Mouse (Mus musculus): Measurements from ENCODE around the gene Srbd1. TPM values are rescaled to one million over a fixed set of nuclear protein-coding genes. Genes with fewer than 3 reads are reported as not detected.

The Srbd1 gene
- total and polyA plus RNA-seq, 3 experiments = 8.9 to 33.3 (median 26.6) TPM

DNA sequence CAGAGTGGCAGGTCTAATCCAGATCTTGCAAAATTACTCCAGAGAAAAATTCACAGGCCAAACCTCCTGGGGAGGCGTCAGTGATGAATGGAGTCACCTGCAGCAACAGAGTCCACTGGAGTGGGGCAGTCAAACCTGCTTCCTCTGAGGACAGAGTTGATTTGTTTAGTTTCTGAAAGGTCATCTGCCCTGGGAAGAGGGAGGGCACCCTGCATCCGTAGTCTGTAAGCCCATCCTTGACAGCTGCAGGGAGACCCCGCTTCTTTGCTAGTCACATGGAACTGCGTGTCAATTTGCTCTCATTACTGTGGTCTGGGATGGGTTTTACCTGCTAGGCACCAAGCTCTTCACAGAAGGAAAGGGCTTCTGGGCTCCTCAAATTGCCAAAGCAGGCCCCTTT is 173.9 kb downstream of the Srbd1 start:
- peaks cover 8% of the 10 kb centered on the region; the same call in 1 of the 2 replicates for H3K27me3 ChIP-seq (ENCODE audit: insufficient read depth, low read length)
- TF ChIP-seq POLR2AphosphoS5 (IDR thresholded peaks at IDR 0.05; ENCODE audit: insufficient replicate concordance, low read depth, low read length) = no peak
- TF ChIP-seq TAL1 (conservative IDR thresholded peaks at IDR 0.05; ENCODE audit: low read depth, low read length) = no peak
- TF ChIP-seq CTCF (IDR thresholded peaks at IDR 0.05; ENCODE audit: low read depth, low read length) = no peak
- no peak for TF ChIP-seq GATA1 (IDR thresholded peaks at IDR 0.05; ENCODE audit: borderline replicate concordance, low read length)
- no peak for TF ChIP-seq GATA2 (IDR thresholded peaks at IDR 0.05; ENCODE audit: borderline replicate concordance, low read depth, low read length)
- ATAC-seq (ENCODE audit: extremely low read depth, insufficient number of reproducible peaks, low FRiP score, poor library complexity, severe bottlenecking) (no peak), DNase-seq (ENCODE audit: low spot score) (no peak)
- H3K36me3 ChIP-seq (replicated peaks) = no peaks in the 10 kb centered on the region
- H3K4me3 ChIP-seq (ENCODE audit: low read depth, low read length) = no peak overlapping the region
- no peaks in the 10 kb centered on the region for H3K9me3 ChIP-seq (replicated peaks)
- H3K4me1 ChIP-seq (ENCODE audit: insufficient read depth, low read depth, low read length) = no peaks in the 10 kb centered on the region

DNA sequence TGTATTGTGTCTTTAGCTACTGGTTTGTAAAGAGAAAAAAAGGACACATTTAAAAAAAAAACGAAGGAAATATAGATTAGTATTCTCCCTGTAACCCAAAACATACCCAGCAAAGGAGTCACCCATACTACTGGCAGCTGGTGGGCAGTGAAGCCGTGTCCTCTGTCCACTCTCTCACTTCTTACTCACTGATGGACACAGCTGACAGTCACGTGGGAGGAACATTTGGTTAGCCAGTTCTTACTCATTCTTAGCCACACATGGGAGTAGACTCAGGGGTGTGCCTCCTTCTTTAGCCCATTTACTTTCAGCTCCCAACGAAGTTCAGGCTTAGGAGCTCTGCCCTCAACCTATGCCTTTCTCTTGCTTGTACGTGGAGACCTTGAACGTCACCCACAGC is 183.3 kb downstream of the Srbd1 start:
- no peak for TF ChIP-seq POLR2AphosphoS5 (IDR thresholded peaks at IDR 0.05; ENCODE audit: insufficient replicate concordance, low read depth, low read length)
- TF ChIP-seq GATA1 (IDR thresholded peaks at IDR 0.05; ENCODE audit: borderline replicate concordance, low read length) = no peak
- TF ChIP-seq TAL1 (conservative IDR thresholded peaks at IDR 0.05; ENCODE audit: low read depth, low read length) = no peak
- TF ChIP-seq CTCF (IDR thresholded peaks at IDR 0.05; ENCODE audit: low read depth, low read length) = no peak
- TF ChIP-seq GATA2 (IDR thresholded peaks at IDR 0.05; ENCODE audit: borderline replicate concordance, low read depth, low read length) = no peak
- Histone ChIP-seq H3K4me3 (ENCODE audit: low read depth, low read length) (no peak overlapping the region), H3K36me3 (replicated peaks) (no peaks in the 10 kb centered on the region), H3K27me3 (ENCODE audit: insufficient read depth, low read length) (peaks cover 8% of the 10 kb centered on the region; the same call in 1 of the 2 replicates), H3K9me3 (replicated peaks) (no peaks in the 10 kb centered on the region), H3K4me1 (ENCODE audit: insufficient read depth, low read depth, low read length) (no peaks in the 10 kb centered on the region)
- DNase-seq (ENCODE audit: low spot score) (no peak), ATAC-seq (ENCODE audit: extremely low read depth, insufficient number of reproducible peaks, low FRiP score, poor library complexity, severe bottlenecking) (no peak)

DNA sequence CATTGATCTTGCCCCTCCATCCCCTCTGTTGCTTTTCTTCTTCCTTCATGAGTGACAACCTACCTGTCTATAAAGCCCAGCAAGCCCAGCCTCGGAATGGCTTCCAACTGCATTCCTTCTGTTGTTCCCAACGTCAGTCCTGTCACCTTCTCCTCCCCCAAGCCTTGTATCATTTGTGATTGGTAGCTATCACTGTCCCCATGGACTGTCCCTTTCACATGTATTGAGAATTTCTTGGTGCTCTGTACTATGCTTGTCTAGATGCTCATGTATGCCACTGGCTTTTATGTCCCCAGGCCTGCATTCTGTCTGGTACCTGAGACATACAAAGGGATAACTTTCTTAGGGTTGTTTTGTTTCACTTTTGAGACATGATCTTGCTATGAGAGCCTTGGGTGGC is 193.2 kb downstream of the Srbd1 start:
- Histone ChIP-seq H3K36me3 (replicated peaks) (no peaks in the 10 kb centered on the region), H3K9me3 (replicated peaks) (no peaks in the 10 kb centered on the region), H3K4me1 (ENCODE audit: insufficient read depth, low read depth, low read length) (no peaks in the 10 kb centered on the region), H3K4me3 (ENCODE audit: low read depth, low read length) (no peak overlapping the region), H3K27me3 (ENCODE audit: insufficient read depth, low read length) (peaks cover 8% of the 10 kb centered on the region; the same call in 1 of the 2 replicates)
- ATAC-seq (ENCODE audit: extremely low read depth, insufficient number of reproducible peaks, low FRiP score, poor library complexity, severe bottlenecking) (no peak), DNase-seq (ENCODE audit: low spot score) (no peak)
- TF ChIP-seq CTCF (IDR thresholded peaks at IDR 0.05; ENCODE audit: low read depth, low read length) (no peak), POLR2AphosphoS5 (IDR thresholded peaks at IDR 0.05; ENCODE audit: insufficient replicate concordance, low read depth, low read length) (no peak), TAL1 (conservative IDR thresholded peaks at IDR 0.05; ENCODE audit: low read depth, low read length) (no peak), GATA2 (IDR thresholded peaks at IDR 0.05; ENCODE audit: borderline replicate concordance, low read depth, low read length) (no peak), GATA1 (IDR thresholded peaks at IDR 0.05; ENCODE audit: borderline replicate concordance, low read length) (no peak)

DNA sequence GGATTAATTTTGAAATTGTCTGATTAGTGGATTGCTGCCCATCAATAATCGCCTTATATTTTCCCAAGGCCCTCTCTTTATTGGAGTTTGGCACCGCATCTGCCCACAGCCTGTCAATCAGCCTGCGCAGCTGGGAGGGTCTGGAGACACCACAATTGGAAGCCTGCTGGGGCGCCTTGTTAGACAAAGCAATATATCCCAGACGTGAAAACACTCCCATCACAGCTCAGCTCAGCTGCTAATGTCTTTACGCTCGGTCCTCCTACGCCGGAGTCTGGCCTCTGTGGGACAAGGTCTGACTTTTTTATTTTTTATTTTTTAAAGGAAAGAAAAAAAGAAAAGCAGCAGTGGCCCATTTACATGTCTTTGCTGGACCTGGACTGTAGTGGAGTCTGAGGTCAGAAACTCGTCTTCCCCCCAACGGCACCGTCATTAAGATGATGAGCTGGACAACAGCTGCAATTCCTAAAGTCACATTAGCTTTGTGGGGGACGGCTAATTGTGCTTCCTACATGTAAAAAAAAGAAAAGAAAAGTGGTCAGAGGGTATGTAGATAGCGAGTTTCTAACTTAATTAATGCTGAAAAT is 195.0 kb downstream of the Srbd1 start:
- ATAC-seq (ENCODE audit: extremely low read depth, insufficient number of reproducible peaks, low FRiP score, poor library complexity, severe bottlenecking) (no peak), DNase-seq (ENCODE audit: low spot score) (no peak)
- Histone ChIP-seq H3K27me3 (ENCODE audit: insufficient read depth, low read length) (peaks cover 3% of the 10 kb centered on the region; the same call in 1 of the 2 replicates), H3K9me3 (replicated peaks) (no peaks in the 10 kb centered on the region), H3K4me1 (ENCODE audit: insufficient read depth, low read depth, low read length) (no peaks in the 10 kb centered on the region), H3K36me3 (replicated peaks) (no peaks in the 10 kb centered on the region), H3K4me3 (ENCODE audit: low read depth, low read length) (no peak overlapping the region)
- TF ChIP-seq TAL1 (conservative IDR thresholded peaks at IDR 0.05; ENCODE audit: low read depth, low read length) = no peak
- no peak for TF ChIP-seq POLR2AphosphoS5 (IDR thresholded peaks at IDR 0.05; ENCODE audit: insufficient replicate concordance, low read depth, low read length)
- TF ChIP-seq CTCF (IDR thresholded peaks at IDR 0.05; ENCODE audit: low read depth, low read length) = no peak
- TF ChIP-seq GATA1 (IDR thresholded peaks at IDR 0.05; ENCODE audit: borderline replicate concordance, low read length) = no peak
- TF ChIP-seq GATA2 (IDR thresholded peaks at IDR 0.05; ENCODE audit: borderline replicate concordance, low read depth, low read length) = no peak

DNA sequence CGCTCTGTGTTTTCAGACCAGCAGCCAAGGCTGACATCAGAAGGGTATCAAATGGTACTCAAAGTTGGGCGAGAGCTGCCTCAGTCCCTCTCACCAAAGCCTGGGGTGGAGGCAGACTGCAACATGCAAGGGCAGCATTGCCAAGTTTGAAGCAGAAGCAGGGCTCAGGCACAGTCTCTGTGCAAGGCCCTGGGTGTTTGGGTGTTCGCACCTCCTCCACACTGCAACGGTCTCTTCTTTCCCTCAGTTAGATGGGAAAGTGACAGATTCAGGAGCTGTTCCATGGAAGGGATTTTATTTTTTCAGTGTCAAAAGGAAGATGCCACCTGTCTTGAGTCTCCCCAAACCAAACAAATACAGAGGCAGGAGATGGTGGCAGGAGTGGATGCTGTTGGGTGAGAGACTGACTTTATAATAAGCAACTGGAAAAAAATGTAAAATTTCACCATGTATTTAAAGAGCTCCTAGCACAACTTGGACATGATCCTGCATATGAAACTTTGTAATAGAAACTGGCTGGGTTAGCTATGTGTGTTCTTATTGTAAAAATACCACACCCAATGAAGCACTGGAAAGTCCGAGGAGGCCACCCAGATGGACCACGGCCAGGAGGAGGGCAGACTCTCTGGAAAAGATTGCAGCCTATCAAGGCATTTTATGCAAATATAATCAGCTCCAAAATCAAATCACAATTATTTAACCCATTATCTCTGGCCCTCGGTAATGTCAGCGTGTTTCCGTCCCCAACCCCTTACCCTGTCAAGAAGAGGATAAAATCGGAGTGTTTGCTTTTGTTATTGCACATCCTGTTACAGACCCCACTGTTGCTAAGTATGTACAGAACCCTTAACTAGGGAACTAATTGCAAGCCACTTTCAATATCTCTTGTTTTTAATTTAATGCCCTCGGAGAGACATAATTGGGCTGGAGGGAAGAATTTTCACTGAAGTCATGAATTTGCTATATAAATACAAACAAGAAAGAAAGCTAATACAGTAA is 195.8 kb downstream of the Srbd1 start:
- no peak for TF ChIP-seq CTCF (IDR thresholded peaks at IDR 0.05; ENCODE audit: low read depth, low read length)
- no peak for TF ChIP-seq TAL1 (conservative IDR thresholded peaks at IDR 0.05; ENCODE audit: low read depth, low read length)
- TF ChIP-seq GATA1 (IDR thresholded peaks at IDR 0.05; ENCODE audit: borderline replicate concordance, low read length) = no peak
- no peak for TF ChIP-seq GATA2 (IDR thresholded peaks at IDR 0.05; ENCODE audit: borderline replicate concordance, low read depth, low read length)
- no peak for DNase-seq (ENCODE audit: low spot score)
- ATAC-seq (ENCODE audit: extremely low read depth, insufficient number of reproducible peaks, low FRiP score, poor library complexity, severe bottlenecking) = no peak

DNA sequence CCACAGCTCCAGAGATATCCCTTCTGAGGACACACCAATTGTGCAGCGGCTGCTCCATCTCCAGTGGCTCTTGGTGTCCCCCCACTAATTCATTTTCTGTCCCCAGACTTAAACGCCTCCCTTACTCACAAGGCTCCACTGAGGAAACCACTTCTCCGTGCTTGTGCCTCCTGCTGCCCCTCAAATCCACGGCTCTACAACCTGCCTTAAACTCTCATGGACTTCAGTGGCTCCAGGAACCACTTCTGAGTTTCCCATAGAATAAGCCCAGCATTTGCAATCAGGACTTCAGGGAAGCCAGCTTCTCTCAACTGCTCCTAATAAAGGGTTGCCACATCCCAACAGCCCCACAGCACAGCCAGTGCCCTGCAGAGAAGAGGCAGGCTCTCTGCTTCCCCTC is 200.2 kb downstream of the Srbd1 start:
- H3K36me3 ChIP-seq (replicated peaks) = no peaks in the 10 kb centered on the region
- no peaks in the 10 kb centered on the region for H3K9me3 ChIP-seq (replicated peaks)
- H3K4me3 ChIP-seq (ENCODE audit: low read depth, low read length) = no peak overlapping the region
- ATAC-seq (ENCODE audit: extremely low read depth, insufficient number of reproducible peaks, low FRiP score, poor library complexity, severe bottlenecking) (no peak), DNase-seq (ENCODE audit: low spot score) (no peak)
- no peaks in the 10 kb centered on the region for H3K4me1 ChIP-seq (ENCODE audit: insufficient read depth, low read depth, low read length)
- TF ChIP-seq POLR2AphosphoS5 (IDR thresholded peaks at IDR 0.05; ENCODE audit: insufficient replicate concordance, low read depth, low read length) = no peak
- TF ChIP-seq CTCF (IDR thresholded peaks at IDR 0.05; ENCODE audit: low read depth, low read length) = no peak
- TF ChIP-seq TAL1 (conservative IDR thresholded peaks at IDR 0.05; ENCODE audit: low read depth, low read length) = no peak
- no peak for TF ChIP-seq GATA2 (IDR thresholded peaks at IDR 0.05; ENCODE audit: borderline replicate concordance, low read depth, low read length)
- no peak for TF ChIP-seq GATA1 (IDR thresholded peaks at IDR 0.05; ENCODE audit: borderline replicate concordance, low read length)
- H3K27me3 ChIP-seq (ENCODE audit: insufficient read depth, low read length) = peaks cover 5% of the 10 kb centered on the region; the same call in 1 of the 2 replicates

More for the DNA sequence above, 195.8 kb downstream of the Srbd1 start:
- Histone ChIP-seq H3K4me3 (ENCODE audit: low read depth, low read length) (no peak overlapping the region), H3K9me3 (replicated peaks) (no peaks in the 10 kb centered on the region), H3K36me3 (replicated peaks) (no peaks in the 10 kb centered on the region), H3K27me3 (ENCODE audit: insufficient read depth, low read length) (peaks cover 3% of the 10 kb centered on the region; the same call in 1 of the 2 replicates), H3K4me1 (ENCODE audit: insufficient read depth, low read depth, low read length) (no peaks in the 10 kb centered on the region)
